Mouse (Mus musculus) layer of hippocampus, postnatal 25 days (tissue): Measurements from ENCODE around the gene Ccl28. TPM values are rescaled to one million over a fixed set of nuclear protein-coding genes. Genes with fewer than 3 reads are reported as not detected.
"Not testable (repeated sequence)": the region's sequence is repeated elsewhere in the genome, so short reads cannot be mapped to it uniquely, and the experiment has no call there.

Experiments used
- DNase-seq, 2 experiments: peaks; one replicate each; pipeline ENCODE4 v3.0.0; 2022; ENCODE audit warnings: mixed read lengths in 2 of 2, low spot score in 1 of 2; ENCODE audit errors: extremely low spot score in 1 of 2
- total RNA-seq, 2 experiments: library from RNA; stranded (reverse); gene quantifications; 2 replicates each; pipeline ENCODE4 v1.2.3; 2021

The Ccl28 gene
- total RNA-seq, result 1 to 10 TPM; 1.4 to 1.8 TPM

DNA sequence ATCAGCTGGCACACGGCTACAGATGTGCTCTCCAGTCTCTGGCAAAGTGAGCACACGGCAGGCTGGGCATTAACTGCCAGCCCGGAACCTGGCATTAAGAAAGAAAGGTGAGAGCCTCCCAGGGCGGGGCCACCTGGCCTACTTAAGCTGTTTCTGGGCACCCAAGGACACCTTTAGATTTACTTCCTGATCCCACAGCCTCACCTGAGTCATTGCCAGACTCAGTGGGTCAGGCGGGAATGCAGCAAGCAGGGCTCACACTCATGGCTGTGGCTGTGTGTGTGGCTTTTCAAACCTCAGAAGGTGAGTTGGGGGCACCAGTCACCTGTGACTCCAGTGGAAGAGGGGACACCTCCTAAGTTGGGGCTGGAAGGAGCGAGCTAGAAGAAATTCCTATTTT lies at the start of gene Ccl28:
Gene Ccl28 (plus strand): TSS at position 186 of the 400 bp plus-strand sequence.
- no peak for DNase-seq

- not testable (repeated sequence) for DNase-seq
Observed at GRCm38 (mm10) chr13:119596321-119597211, 27.1 kb upstream of the Ccl28 start.

- DNase-seq, result not testable (repeated sequence)
Observed at GRCm38 (mm10) chr13:119598466-119598865, 25.2 kb upstream of the Ccl28 start.

- DNase-seq, result not testable (repeated sequence)
Observed at GRCm38 (mm10) chr13:119599066-119599465, 24.6 kb upstream of the Ccl28 start.

DNA sequence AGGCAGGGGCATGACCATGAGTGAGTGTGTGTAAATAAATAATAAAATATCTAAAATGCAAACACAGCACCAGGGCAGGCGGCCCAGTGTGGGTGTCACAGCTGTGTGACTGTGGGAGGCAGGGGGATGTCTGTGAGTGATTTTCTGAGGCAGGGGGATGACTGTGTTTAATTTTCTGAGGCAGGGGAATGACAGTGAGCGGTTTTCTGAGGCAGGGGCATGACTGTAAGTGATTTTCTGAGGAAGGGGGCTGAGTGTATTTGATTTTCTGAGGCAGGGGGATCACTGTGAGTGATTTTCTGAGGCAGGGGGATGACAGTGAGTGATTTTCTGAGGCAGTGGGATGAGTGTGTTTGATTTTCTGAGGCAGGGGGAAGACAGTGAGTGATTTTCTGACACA lies 24.1 kb upstream of the Ccl28 start:
- not testable (repeated sequence) for DNase-seq

- peak; percentile 20 to 27 for DNase-seq
Observed at GRCm38 (mm10) chr13:119600166-119600565, 23.5 kb upstream of the Ccl28 start.

DNA sequence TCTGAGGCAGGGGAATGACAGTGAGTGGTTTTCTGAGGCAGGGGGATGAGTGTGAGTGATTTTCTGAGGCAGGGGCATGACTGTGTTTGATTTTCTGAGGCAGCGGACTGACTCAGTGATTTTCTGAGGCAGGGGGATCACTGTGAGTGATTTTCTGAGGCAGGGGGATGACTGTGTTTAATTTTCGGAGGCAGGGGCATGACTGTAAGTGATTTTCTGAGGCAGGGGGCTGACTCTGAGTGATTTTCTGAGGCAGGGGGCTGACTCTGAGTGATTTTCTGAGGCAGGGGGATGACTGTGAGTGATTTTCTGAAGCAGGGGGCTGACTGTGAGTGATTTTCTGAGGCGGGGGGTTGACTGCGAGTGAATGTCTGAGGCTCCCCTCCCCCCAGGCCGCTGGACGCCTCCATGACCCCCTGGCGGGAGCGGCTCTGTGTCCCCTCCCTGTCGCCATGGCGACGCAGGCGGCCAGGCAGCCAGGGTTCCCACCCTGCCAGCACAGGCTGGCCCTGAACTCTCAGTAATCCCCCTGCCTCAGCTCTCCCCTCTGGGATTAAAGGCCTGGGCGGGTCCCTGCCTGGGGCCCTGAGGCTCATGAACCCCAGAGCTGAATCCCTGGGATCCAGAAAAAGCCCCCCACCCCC lies 20.8 kb upstream of the Ccl28 start:
- DNase-seq, result not testable (repeated sequence)

DNA sequence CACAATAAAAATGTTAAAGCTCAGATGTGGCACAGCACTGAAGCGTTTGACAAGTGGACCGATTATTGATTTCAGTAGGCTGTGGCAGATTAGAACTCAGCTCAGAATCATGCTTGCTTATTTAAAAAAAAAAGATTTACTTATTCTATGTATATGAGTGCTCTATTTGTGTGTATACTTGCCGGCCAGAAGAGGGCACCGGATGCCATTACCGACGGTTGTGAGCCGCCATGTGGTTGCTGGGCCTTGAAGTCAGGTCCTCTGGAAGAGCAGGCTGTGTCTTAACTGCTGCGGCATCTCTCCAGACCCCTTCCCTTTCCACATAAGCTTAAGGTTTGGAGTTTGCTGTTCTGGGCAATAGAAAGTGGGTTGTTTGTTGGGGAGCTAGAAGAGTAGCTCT lies 19.7 kb upstream of the Ccl28 start:
- DNase-seq, result not testable (repeated sequence)

DNA sequence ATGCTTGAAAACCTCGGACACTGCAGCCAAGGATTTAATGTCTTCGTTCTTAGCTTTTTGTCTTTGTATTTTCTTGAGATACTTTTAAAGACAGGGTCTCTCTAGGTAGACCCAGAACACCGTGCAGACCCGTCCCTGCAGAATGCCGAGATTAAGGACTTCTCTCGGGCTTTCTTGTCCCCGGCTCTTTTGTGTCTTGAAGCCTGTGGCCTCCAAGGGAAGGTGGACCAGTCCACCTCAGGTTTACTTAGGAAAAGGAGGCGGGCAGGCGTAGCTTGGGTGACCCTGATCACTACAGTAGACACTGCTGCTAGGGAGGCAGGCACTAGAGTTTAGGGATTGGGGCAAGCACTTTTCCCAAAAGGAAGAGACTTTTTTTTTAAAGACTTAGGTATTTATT lies 19.3 kb upstream of the Ccl28 start:
- DNase-seq, result not testable (repeated sequence)

- DNase-seq, result no peak
Observed at GRCm38 (mm10) chr13:119618841-119619240, 4.8 kb upstream of the Ccl28 start.

- DNase-seq, result no peak
Observed at GRCm38 (mm10) chr13:119619735-119620134, 3.9 kb upstream of the Ccl28 start.

DNA sequence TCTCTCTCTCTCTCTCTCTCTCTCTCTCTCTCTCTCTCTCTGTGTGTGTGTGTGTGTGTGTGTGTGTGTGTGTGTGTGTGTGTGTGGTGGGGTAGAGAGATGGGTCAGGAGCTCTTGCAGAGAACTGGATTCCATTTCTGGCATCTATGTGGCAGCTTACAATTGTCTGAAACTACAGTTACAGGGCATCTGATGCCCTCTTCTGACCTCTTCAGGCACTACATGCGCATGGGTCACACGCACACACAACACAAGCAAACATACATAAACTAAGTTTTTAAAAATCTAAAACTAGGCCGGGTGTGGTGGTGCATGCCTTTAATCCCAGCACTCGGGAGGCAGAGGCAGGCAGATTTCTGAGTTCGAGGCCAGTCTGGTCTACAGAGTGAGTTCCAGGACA lies 2.3 kb downstream of the Ccl28 start:
- not testable (repeated sequence) for DNase-seq

DNA sequence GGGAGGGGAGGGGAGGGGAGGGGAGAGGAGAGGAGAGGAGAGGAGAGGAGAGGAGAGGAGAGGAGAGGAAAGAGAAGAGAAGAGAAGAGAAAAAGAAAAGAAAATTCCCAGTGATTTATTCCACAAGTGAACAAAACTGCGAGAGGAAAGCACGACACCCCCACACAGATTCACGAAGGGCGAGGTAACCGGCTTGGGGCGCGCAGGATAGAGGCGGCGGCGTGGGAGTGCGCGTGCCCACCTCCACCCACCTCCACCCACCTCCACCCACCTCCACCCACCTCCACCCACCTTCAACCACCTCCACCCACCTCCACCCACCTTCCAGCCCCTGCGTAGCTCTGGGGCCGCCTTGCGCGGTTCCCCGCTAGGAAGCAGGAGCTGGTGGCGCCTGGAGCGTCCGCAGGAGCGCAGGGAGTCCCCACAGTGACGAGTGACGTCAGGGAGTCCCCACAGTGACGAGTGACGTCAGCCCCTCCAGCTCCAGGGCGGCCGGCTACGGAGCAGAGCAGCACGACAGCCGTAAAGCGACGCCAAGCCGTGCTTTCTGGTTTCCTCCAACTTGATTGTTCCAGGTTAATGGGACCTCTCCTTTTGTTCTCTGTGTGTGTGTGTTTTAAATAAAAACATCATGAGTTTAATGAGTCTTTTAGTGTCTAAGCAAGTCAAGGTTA lies 8.0 kb downstream of the Ccl28 start:
- peak; percentile 55 to 76 for DNase-seq

DNA sequence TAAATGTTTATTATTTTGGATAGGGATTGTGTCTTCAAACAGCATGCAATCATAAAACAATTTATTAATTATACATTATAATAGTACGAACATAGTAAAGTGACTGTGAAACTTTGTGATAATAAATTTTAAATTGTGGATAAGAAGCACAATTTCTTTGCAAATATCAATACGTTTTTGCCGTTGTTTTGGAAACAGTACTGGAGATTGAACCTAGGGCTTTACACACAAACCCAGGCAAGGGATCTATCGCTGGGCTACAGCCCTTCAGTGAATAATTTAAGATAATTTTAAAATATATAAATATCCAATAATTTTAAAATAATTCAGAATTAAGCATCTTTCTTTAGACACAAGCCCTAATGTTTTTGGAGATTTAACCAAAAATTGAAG lies 8.5 kb downstream of the Ccl28 start:
- no peak for DNase-seq

- no peak for DNase-seq
Observed at GRCm38 (mm10) chr13:119635496-119635895, 11.9 kb downstream of the Ccl28 start.

DNA sequence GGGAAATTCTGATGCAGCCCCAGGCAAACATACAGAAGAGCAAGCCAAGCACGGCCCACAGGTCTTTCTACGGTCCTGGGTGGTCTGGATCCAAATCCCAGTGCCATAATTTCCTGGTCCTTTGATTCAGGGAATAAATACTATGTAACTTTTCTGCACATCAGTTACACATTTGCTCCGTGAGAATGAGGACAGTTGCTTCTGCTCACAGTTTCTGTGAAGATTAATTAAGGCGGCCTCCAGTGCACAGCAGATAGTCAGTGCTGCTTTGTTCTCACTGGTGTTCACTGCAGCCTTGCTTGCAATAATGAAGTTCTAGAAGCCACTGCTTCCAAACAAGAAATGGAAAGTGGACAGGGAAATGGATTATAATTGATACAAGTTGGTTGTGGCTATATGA lies 14.2 kb downstream of the Ccl28 start:
- DNase-seq, result no peak

- DNase-seq, result no peak
Observed at GRCm38 (mm10) chr13:119638449-119638848, 14.8 kb downstream of the Ccl28 start.

DNA sequence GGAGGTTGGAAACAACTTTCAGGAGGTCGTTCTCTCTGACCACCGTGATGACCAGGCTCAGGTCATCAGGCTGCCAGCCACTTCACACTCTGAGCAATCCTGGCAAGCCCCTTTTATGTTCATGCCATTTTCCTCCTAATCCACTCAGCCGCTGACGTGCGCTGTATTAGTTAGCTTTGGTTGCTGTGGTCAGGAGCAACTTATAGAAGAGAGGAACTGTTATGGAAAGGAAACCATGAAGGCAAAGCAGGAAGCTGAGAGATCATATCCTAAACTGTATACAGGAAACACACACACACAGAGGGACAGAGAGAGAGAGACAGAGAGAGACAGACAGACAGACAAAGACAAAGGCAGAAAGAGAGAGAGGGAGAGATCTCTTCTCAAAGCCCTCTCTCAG lies 15.7 kb downstream of the Ccl28 start:
- no peak for DNase-seq

GRCm38 (mm10) chr13:119640504-119640903 lies 16.9 kb downstream of the Ccl28 start:
- no peak for DNase-seq

GRCm38 (mm10) chr13:119641145-119641544 lies 17.5 kb downstream of the Ccl28 start:
- DNase-seq, result no peak

- no peak for DNase-seq
Observed at GRCm38 (mm10) chr13:119644769-119645168, 21.1 kb downstream of the Ccl28 start.
